Mouse (Mus musculus) thymus, postnatal 0 days (tissue): Measurements from ENCODE around the gene Tctex1d4. TPM values are rescaled to one million over a fixed set of nuclear protein-coding genes. Genes with fewer than 3 reads are reported as not detected.

Experiments used
- DNase-seq: peaks from one replicate; pipeline ENCODE4 v3.0.0-alpha.2; 2015; ENCODE audit warnings: low spot score
- polyA plus RNA-seq: library from polyadenylated mRNA; unstranded; fragments of >200 nt; fragmentation: Nextera tagmentation; extraction: Ambion mirVana; gene quantifications from 2 replicates; pipeline ENCODE4 v1.2.1, GENCODE M21; 2015

The Tctex1d4 gene
- polyA plus RNA-seq, 1 experiment from 2014 or later = 1.8 TPM

GRCm38 (mm10) chr4:117138295-117139216 lies 12.0 kb downstream of the Tctex1d4 start:
- DNase-seq = peak; percentile 20

- peak; percentile 75 for DNase-seq
Measured at GRCm38 (mm10) chr4:117139217-117139612, 12.6 kb downstream of the Tctex1d4 start.

GRCm38 (mm10) chr4:117140613-117141012 lies 14.0 kb downstream of the Tctex1d4 start:
- no peak for DNase-seq

GRCm38 (mm10) chr4:117143023-117143422 lies 16.4 kb downstream of the Tctex1d4 start:
- DNase-seq = no peak

- no peak for DNase-seq
Measured at GRCm38 (mm10) chr4:117145248-117145647, 18.7 kb downstream of the Tctex1d4 start.

GRCm38 (mm10) chr4:117146176-117146575 lies 19.6 kb downstream of the Tctex1d4 start:
- peak; percentile 93 for DNase-seq

GRCm38 (mm10) chr4:117148047-117148713 lies 21.6 kb downstream of the Tctex1d4 start:
- no peak for DNase-seq

GRCm38 (mm10) chr4:117148815-117149214 lies 22.2 kb downstream of the Tctex1d4 start:
- no peak for DNase-seq

GRCm38 (mm10) chr4:117149291-117150211 lies 23.0 kb downstream of the Tctex1d4 start:
- DNase-seq = no peak

- DNase-seq = no peak
Measured at GRCm38 (mm10) chr4:117150212-117150733, 23.7 kb downstream of the Tctex1d4 start.

GRCm38 (mm10) chr4:117151416-117151815 lies 24.8 kb downstream of the Tctex1d4 start:
- DNase-seq = no peak

GRCm38 (mm10) chr4:117152714-117153113 lies 26.1 kb downstream of the Tctex1d4 start:
- no peak for DNase-seq

- peak; percentile 17 for DNase-seq
Measured at GRCm38 (mm10) chr4:117155020-117155791, 28.6 kb downstream of the Tctex1d4 start.

GRCm38 (mm10) chr4:117155792-117156355 lies 29.3 kb downstream of the Tctex1d4 start, which contains the start of gene Rps8:
Gene Rps8, minus strand, starts transcription at chr4:117156243.
- peak; percentile 84 for DNase-seq

GRCm38 (mm10) chr4:117156372-117156771 lies 29.8 kb downstream of the Tctex1d4 start:
- no peak for DNase-seq

- DNase-seq = no peak
Measured at GRCm38 (mm10) chr4:117159666-117160065, 33.1 kb downstream of the Tctex1d4 start.

- DNase-seq = no peak
Measured at GRCm38 (mm10) chr4:117161183-117161582, 34.6 kb downstream of the Tctex1d4 start.

- DNase-seq = no peak
Measured at GRCm38 (mm10) chr4:117169936-117170335, 43.3 kb downstream of the Tctex1d4 start.
